Mouse (Mus musculus) kidney, postnatal 0 days (tissue): ENCODE measurements around the gene Ndufv3. TPM values are rescaled to one million over a fixed set of nuclear protein-coding genes. Genes with fewer than 3 reads are reported as not detected.

ENCODE experiments used
- ATAC-seq: fragments of 200-750 bp; cut with Nextera tagmentation; replicated peaks from 2 replicates; pipeline ENCODE4 v1.8.0; 2017; ENCODE audit warnings: low read depth, moderate number of reproducible peaks, moderate TSS enrichment, moderate library complexity; ENCODE audit not compliant: low FRiP score
- DNase-seq: peaks from one replicate; pipeline ENCODE4 v3.0.0-alpha.2; 2016; ENCODE audit warnings: low spot score
- H3K27ac ChIP-seq: fragments of 300-500 bp; sonication (generic); 2 replicates; pipeline ENCODE4 v1.5.1; 2014; ENCODE audit warnings: mild to moderate bottlenecking
- H3K27me3 ChIP-seq: fragments of 300-500 bp; sonication (generic); 2 replicates; pipeline ENCODE4 v1.6.1; 2014; ENCODE audit warnings: low read length, mixed read lengths; ENCODE audit not compliant: insufficient read depth
- H3K36me3 ChIP-seq: fragments of 300-500 bp; sonication (generic); 2 replicates; pipeline ENCODE4 v1.6.1; 2014; ENCODE audit warnings: low read length, mixed read lengths; ENCODE audit not compliant: insufficient read depth
- H3K4me1 ChIP-seq: fragments of 300-500 bp; sonication (generic); replicated peaks from 2 replicates; pipeline ENCODE4 v1.6.1; 2014; ENCODE audit warnings: antibody characterized with exemption, low read length, mixed read lengths; ENCODE audit not compliant: insufficient read depth
- H3K4me2 ChIP-seq: fragments of 300-500 bp; sonication (generic); 2 replicates; pipeline ENCODE4 v1.6.1; 2014; ENCODE audit warnings: mild to moderate bottlenecking, low read length, moderate library complexity, mixed read lengths
- H3K4me3 ChIP-seq: fragments of 300-500 bp; sonication (generic); replicated peaks from 2 replicates; pipeline ENCODE4 v1.5.1; 2014; ENCODE audit warnings: low read depth, low read length
- H3K9ac ChIP-seq: fragments of 300-500 bp; sonication (generic); 2 replicates; pipeline ENCODE4 v1.6.1; 2014; ENCODE audit warnings: low read depth, low read length
- H3K9me3 ChIP-seq: fragments of 300-500 bp; sonication (generic); replicated peaks from 2 replicates; pipeline ENCODE4 v1.6.1; 2016; ENCODE audit warnings: low read length, inconsistent platforms, mixed read lengths
- CTCF ChIP-seq: IDR thresholded peaks from 2 replicates; pipeline ENCODE4 v1.5.1; 2016; ENCODE audit warnings: antibody characterized with exemption, low read depth, mild to moderate bottlenecking, moderate library complexity
- WGBS: fragments of 180-500 bp; shearing (Covaris S2); extraction: QIAGEN DNeasy Blood & Tissue Kit; methylation state at CpG from one replicate; pipeline ENCODE4 v1.1.7; 2014; 5-methylcytosine and 5-hydroxymethylcytosine counted together
- polyA plus RNA-seq: library from polyadenylated mRNA; unstranded; fragments of >200 nt; fragmentation: Nextera tagmentation; extraction: Ambion mirVana; gene quantifications from 2 replicates; pipeline ENCODE4 v1.2.1, GENCODE M21; 2015

Ndufv3 gene
- polyA plus RNA-seq, result 353 and 364 TPM in 2 replicates

DNA sequence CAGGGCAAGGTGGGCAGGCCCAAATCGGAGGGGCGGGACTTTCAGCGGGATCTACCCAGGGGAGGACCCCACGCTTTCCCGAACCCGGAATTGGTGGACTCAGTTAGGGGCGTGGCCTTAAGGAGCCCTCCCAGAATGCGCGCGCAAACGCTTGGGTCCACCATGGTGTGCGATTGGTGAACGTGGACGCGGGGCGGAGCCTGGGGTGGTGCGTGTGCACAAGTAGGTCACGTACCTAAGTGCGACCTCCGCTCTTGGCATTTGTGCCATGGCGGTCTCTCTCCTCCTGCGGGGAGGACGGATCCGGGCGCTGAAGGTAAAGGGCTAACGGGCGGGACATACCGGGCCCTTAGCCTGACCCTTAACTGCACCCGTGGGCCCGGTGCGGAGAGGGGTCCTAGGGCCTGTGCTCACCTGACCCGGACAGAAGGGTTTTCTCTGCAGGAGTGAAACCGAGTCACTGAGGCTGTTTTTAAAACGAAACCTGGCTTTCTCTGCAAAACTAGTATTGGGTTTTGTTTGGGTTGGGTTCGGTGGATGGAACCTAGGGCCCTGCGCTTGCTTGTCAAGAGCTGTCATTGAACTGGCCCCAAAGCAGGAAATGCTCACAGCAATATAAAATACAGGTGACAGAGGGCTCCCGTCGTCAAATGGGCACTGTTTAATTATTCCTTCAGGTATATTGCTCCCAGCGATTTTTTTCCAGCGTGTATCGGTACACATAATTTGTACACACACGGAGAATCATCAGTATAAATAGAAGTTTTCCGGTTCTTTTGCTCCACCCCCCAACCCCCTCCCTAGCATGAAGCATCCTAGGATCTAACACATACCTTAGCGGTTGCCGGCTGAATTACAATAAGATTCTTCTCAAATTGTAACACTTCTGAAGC, at the start of gene Ndufv3, which contains the start of gene Wdr4:
Gene Ndufv3 (plus strand): TSS at position 170 of the 893 bp plus-strand sequence.
Gene Wdr4 (minus strand): TSS at position 35 of the 893 bp plus-strand sequence.
- Histone ChIP-seq H3K9ac (peak within 1 kb of the TSS; percentile 71), H3K27ac (peak within 1 kb of the TSS; percentile 76), H3K9me3 (no peaks in the 10 kb centered on the region), H3K4me2 (peak within 1 kb of the TSS; percentile 64), H3K27me3 (no peaks in the 10 kb centered on the region), H3K4me3 (peak within 1 kb of the TSS; percentile 70), H3K36me3 (0 out of 2 replicates have a peak, but pooled peaks cover 5% of the 10 kb centered on the region), H3K4me1 (0 out of 2 replicates have a peak, but pooled peaks cover 3% of the 10 kb centered on the region)
- TF ChIP-seq CTCF, result 0 out of 2 replicates have a peak, but pooled peaks have one; percentile 18
- under 1% methylated on average over 44 of the region's 45 CpGs for WGBS
- ATAC-seq (peak; percentile 98), DNase-seq (peak; percentile 100)

DNA sequence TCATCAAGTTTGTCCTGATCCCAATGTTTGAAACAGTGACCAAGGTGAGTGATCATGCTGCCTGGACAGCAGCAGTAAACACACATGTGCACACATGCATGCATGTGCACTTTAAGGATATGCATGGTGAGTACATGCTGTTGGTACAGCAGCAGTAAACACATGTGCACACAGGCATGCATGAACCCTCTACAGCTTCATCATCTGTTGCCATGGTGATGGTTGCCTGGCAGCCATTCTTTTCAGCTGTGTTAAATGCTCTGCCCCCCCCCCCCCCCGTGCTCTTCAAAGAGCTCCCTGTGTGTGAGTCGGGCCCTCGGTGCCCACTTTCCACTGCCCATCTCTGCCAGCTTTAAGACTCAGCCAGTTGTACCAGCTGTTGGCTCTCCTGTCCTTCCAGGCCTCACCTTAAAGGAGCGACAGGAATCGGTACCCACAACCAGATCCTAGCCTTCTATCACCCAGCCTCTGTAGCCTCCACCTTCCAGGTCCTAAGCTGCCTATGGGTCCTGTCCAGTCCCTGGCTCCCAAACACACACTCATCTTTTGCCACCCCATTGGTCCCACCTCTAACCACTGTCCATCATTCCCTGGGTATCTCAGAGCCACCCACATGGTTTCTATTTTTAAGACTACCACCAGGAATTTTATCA, 49.0 kb upstream of the Ndufv3 start:
- H3K4me2 ChIP-seq, result no peak overlapping the region
- DNase-seq (no peak), ATAC-seq (no peak)
- H3K27me3 ChIP-seq, result no peaks in the 10 kb centered on the region
- H3K9me3 ChIP-seq, result no peaks in the 10 kb centered on the region
- H3K9ac ChIP-seq, result no peak overlapping the region
- H3K4me3 ChIP-seq, result no peak overlapping the region
- 0 out of 2 replicates have a peak, but pooled peaks cover 17% of the 10 kb centered on the region for H3K36me3 ChIP-seq
- H3K4me1 ChIP-seq, result no peaks in the 10 kb centered on the region
- 91% methylated on average over 5 of the region's 5 CpGs for WGBS
- TF ChIP-seq CTCF, result no peak
- no peak overlapping the region for H3K27ac ChIP-seq

DNA sequence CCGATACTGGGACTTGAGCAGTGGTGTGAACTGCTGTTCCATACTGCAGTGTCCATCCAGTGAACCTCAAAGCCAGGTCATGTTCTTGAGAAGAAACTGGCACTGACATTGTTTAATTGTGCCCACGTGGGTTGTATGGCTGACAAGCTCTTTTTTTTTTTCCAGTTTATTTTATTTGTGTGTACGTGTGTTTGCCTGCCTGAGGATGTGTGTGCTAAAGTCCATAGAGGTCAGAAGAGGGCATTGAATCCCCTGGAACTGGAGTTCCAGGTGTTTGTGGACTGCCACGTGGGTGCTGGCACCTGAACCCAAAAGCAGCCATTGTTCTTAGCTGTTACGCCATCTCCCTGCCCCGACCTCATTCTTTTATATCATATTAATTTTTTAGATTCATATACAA, 45.5 kb upstream of the Ndufv3 start:
- 0 out of 2 replicates have a peak, but pooled peaks cover 17% of the 10 kb centered on the region for H3K36me3 ChIP-seq
- DNase-seq, result no peak
- H3K4me3 ChIP-seq, result no peak overlapping the region
- no peaks in the 10 kb centered on the region for H3K27me3 ChIP-seq
- no peak overlapping the region for H3K9ac ChIP-seq
- no peak overlapping the region for H3K4me2 ChIP-seq
- no peaks in the 10 kb centered on the region for H3K4me1 ChIP-seq
- H3K27ac ChIP-seq, result no peak overlapping the region
- 78% methylated on average over 6 of the region's 6 CpGs for WGBS
- H3K9me3 ChIP-seq, result no peaks in the 10 kb centered on the region
- no peak for ATAC-seq
- TF ChIP-seq CTCF, result no peak

DNA sequence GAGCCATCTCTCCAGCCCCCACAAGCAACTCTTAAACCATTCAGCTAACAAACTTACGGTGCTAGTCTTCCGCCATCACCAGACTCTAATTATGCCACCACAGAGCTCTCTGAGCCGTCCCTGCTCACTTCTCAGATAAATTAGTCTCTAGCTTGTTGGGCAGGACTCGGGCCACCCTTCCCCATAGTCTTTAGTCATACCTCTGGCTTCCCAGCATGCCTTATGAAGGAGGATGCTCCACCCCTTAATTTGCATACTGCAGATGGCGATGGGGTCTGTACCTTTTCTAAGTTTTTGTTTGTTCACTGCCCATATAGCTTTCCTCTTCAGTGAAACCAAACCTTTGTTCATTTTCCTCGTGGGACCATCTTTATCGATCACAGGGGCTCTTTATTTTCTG, 41.3 kb upstream of the Ndufv3 start:
- 0 out of 2 replicates have a peak, but pooled peaks cover 4% of the 10 kb centered on the region for H3K36me3 ChIP-seq
- H3K9me3 ChIP-seq, result no peaks in the 10 kb centered on the region
- H3K4me3 ChIP-seq, result no peak overlapping the region
- no peak for TF ChIP-seq CTCF
- H3K4me1 ChIP-seq, result no peaks in the 10 kb centered on the region
- H3K4me2 ChIP-seq, result no peak overlapping the region
- DNase-seq (no peak), ATAC-seq (no peak)
- 79% methylated on average over 7 of the region's 7 CpGs for WGBS
- no peak overlapping the region for H3K27ac ChIP-seq
- no peak overlapping the region for H3K9ac ChIP-seq
- no peaks in the 10 kb centered on the region for H3K27me3 ChIP-seq

DNA sequence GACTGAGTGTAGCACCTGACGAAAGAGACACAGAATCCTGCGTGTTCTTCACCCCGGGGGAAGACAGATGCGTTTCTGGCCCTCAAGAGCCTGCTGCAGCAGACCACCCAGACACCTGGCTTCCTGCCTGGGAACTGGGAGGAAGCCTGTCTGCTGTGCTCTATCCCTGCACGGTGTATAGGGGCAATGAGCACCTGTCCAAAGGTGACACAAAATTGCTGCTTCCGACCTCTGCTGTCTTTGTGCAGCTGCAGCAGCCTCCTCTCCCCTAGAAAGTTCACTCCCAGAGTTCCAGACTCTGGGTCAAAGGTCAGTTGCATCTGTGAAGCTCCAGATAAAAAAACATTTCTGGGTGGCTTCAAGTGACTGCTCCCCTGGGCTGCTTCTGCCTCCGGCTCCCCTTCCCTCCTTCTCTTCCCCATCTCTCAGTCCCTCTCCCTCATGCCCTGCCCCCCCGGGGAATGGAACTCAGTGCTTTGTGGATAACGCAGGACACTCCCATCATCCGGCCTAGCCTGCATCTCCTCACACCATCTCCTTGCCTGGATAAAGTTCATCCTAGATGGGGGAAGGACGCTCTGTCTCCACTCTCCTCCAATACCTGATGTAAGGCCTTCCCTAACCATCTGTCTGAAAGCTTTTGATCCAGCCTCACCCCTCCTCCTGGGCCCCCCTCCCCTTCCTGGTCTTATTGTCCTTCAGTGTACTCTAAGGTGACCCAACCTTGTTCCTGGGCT, 40.6 kb upstream of the Ndufv3 start:
- ATAC-seq (no peak), DNase-seq (no peak)
- no peak overlapping the region for H3K4me3 ChIP-seq
- 0 out of 2 replicates have a peak, but pooled peaks cover 4% of the 10 kb centered on the region for H3K36me3 ChIP-seq
- no peak for TF ChIP-seq CTCF
- H3K4me2 ChIP-seq, result no peak overlapping the region
- H3K27ac ChIP-seq, result no peak overlapping the region
- WGBS, result 51% methylated on average over 11 of the region's 11 CpGs
- no peaks in the 10 kb centered on the region for H3K27me3 ChIP-seq
- no peaks in the 10 kb centered on the region for H3K4me1 ChIP-seq
- H3K9ac ChIP-seq, result no peak overlapping the region
- no peaks in the 10 kb centered on the region for H3K9me3 ChIP-seq

DNA sequence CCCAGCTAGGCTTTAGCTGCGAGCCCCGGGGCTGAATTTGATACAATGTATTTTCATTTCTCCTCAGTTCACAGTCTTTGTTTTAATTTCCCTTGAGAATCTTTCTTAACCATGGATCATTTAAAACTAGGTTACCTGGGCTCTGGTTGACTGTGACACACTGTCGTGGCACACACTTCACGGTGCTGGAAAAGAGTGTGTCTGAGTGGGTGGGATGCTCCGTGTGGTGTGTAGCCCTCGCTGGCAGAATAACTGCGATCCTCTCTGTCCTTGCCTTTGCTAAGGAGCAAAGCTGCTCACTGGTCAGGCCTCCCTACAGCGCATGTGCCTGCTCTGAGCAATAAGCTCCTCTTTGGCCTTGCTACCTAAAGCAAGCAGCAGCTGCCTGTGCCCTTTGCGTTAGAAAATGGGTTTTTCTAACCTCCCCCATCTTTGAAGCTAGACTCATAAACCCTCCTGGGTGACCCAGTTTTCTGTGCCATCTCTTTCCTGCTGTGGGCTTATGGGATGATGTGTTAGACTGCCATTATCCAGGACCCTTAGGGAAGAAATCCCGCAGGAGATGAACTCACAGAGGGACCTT, 33.2 kb upstream of the Ndufv3 start:
- Histone ChIP-seq H3K4me1 (no peaks in the 10 kb centered on the region), H3K4me3 (no peak overlapping the region), H3K9ac (no peak overlapping the region), H3K27ac (peak overlapping the region; percentile 66), H3K36me3 (no peaks in the 10 kb centered on the region), H3K4me2 (no peak overlapping the region), H3K27me3 (no peaks in the 10 kb centered on the region), H3K9me3 (no peaks in the 10 kb centered on the region)
- 67% methylated on average over 10 of the region's 10 CpGs for WGBS
- DNase-seq (no peak), ATAC-seq (no peak)
- no peak for TF ChIP-seq CTCF
